Mouse (Mus musculus): ENCODE results near the gene Kcnip1. TPM values are rescaled to one million over a fixed set of nuclear protein-coding genes. Genes with fewer than 3 reads are reported as not detected.

Gene Kcnip1
- total RNA-seq, 1 experiment from 2014 or later = 4.2 TPM

GRCm38 (mm10) chr11:33901783-33902182 is 91.2 kb downstream of the Kcnip1 start:
- no peak for DNase-seq

- DNase-seq = no peak
Measured at GRCm38 (mm10) chr11:33891084-33891483, 101.9 kb downstream of the Kcnip1 start.

GRCm38 (mm10) chr11:33890382-33890781 is 102.6 kb downstream of the Kcnip1 start:
- no peak for DNase-seq

- no peak for DNase-seq
Measured at GRCm38 (mm10) chr11:33887660-33888059, 105.3 kb downstream of the Kcnip1 start.

- DNase-seq = no peak
Measured at GRCm38 (mm10) chr11:33885981-33886380, 107.0 kb downstream of the Kcnip1 start.

- DNase-seq = no peak
Measured at GRCm38 (mm10) chr11:33882731-33883328, 110.1 kb downstream of the Kcnip1 start.

GRCm38 (mm10) chr11:33874925-33875324 is 118.0 kb downstream of the Kcnip1 start:
- DNase-seq = no peak

- DNase-seq = peak; percentile 30
Measured at GRCm38 (mm10) chr11:33873071-33873781, 119.7 kb downstream of the Kcnip1 start.

- no peak for DNase-seq
Measured at GRCm38 (mm10) chr11:33872716-33873048, 120.3 kb downstream of the Kcnip1 start.

GRCm38 (mm10) chr11:33871998-33872715 is 120.8 kb downstream of the Kcnip1 start:
- peak; percentile 16 for DNase-seq

GRCm38 (mm10) chr11:33870246-33870645 is 122.7 kb downstream of the Kcnip1 start:
- no peak for DNase-seq

GRCm38 (mm10) chr11:33869559-33869958 is 123.4 kb downstream of the Kcnip1 start:
- no peak for DNase-seq

- no peak for DNase-seq
Measured at GRCm38 (mm10) chr11:33866775-33867174, 126.2 kb downstream of the Kcnip1 start.

- DNase-seq = no peak
Measured at GRCm38 (mm10) chr11:33864245-33864644, 128.7 kb downstream of the Kcnip1 start.

- DNase-seq = no peak
Measured at GRCm38 (mm10) chr11:33861823-33862222, 131.1 kb downstream of the Kcnip1 start.

GRCm38 (mm10) chr11:33860905-33861582 is 131.9 kb downstream of the Kcnip1 start:
- DNase-seq = no peak

- DNase-seq = no peak
Measured at GRCm38 (mm10) chr11:33849614-33850013, 143.3 kb downstream of the Kcnip1 start.

- DNase-seq = no peak
Measured at GRCm38 (mm10) chr11:33848685-33849084, 144.3 kb downstream of the Kcnip1 start.

GRCm38 (mm10) chr11:33845931-33846330 is 147.0 kb downstream of the Kcnip1 start:
- DNase-seq = no peak

GRCm38 (mm10) chr11:33843294-33843864 is 149.6 kb downstream of the Kcnip1 start:
- DNase-seq = peak; percentile 10

- no peak for DNase-seq
Measured at GRCm38 (mm10) chr11:33839049-33839448, 153.9 kb downstream of the Kcnip1 start.

- DNase-seq = no peak
Measured at GRCm38 (mm10) chr11:33829774-33830173, 163.2 kb downstream of the Kcnip1 start.

GRCm38 (mm10) chr11:33827829-33828206 is 165.1 kb downstream of the Kcnip1 start:
- DNase-seq = peak; percentile 33

All from adrenal gland, postnatal 25 days (tissue).